Mouse (Mus musculus) hindbrain, embryonic 15.5 days (tissue): Measurements from ENCODE around the gene Ppp1r3e. TPM values are rescaled to one million over a fixed set of nuclear protein-coding genes. Genes with fewer than 3 reads are reported as not detected.

Experiments
- ATAC-seq: fragments of 200-750 bp; cut with Nextera tagmentation; 2 replicates; pipeline ENCODE4 v1.8.0; 2017; ENCODE audit warnings: low read depth, moderate number of reproducible peaks, moderate TSS enrichment; ENCODE audit not compliant: low FRiP score
- H3K27ac ChIP-seq: fragments of 300-500 bp; sonication (generic); replicated peaks from 2 replicates; pipeline ENCODE4 v1.5.1; 2015; ENCODE audit warnings: mild to moderate bottlenecking, inconsistent platforms
- H3K27me3 ChIP-seq: fragments of 300-500 bp; sonication (generic); 2 replicates; pipeline ENCODE4 v1.6.1; 2015; ENCODE audit warnings: control low read depth, inconsistent platforms
- H3K36me3 ChIP-seq: fragments of 300-500 bp; sonication (generic); 2 replicates; pipeline ENCODE4 v1.6.1; 2015; ENCODE audit warnings: control low read depth, inconsistent platforms
- H3K4me1 ChIP-seq: fragments of 300-500 bp; sonication (generic); replicated peaks from 2 replicates; pipeline ENCODE4 v1.6.1; 2015; ENCODE audit warnings: control low read depth, inconsistent platforms
- H3K4me2 ChIP-seq: fragments of 300-500 bp; sonication (generic); 2 replicates; pipeline ENCODE4 v1.6.1; 2015; ENCODE audit warnings: moderate library complexity, mild to moderate bottlenecking, inconsistent platforms
- H3K4me3 ChIP-seq: fragments of 300-500 bp; sonication (generic); 2 replicates; pipeline ENCODE4 v1.5.1; 2015; ENCODE audit warnings: mild to moderate bottlenecking, inconsistent platforms
- H3K9ac ChIP-seq: fragments of 300-500 bp; sonication (generic); 2 replicates; pipeline ENCODE4 v1.6.1; 2015; ENCODE audit warnings: inconsistent platforms
- H3K9me3 ChIP-seq: fragments of 300-500 bp; sonication (generic); 2 replicates; pipeline ENCODE4 v1.6.1; 2016; ENCODE audit warnings: control low read depth, inconsistent platforms
- WGBS: fragments of 180-500 bp; shearing (Covaris S2); methylation state at CpG from one replicate; pipeline ENCODE4 v1.1.7; 2015; 5-methylcytosine and 5-hydroxymethylcytosine counted together
- polyA plus RNA-seq: library from polyadenylated mRNA; unstranded; fragments of >200 nt; fragmentation: Nextera tagmentation; extraction: Ambion mirVana; gene quantifications from 2 replicates; pipeline ENCODE4 v1.2.1, GENCODE M21; 2015

Ppp1r3e gene
- polyA plus RNA-seq, 1 experiment from 2014 or later: 4.1 TPM

- H3K4me3 ChIP-seq: no peak overlapping the region
- no peaks in the 10 kb centered on the region for H3K9me3 ChIP-seq
- no peaks in the 10 kb centered on the region for H3K27me3 ChIP-seq
- ATAC-seq: peak; percentile 42
- 0% methylated on average over 3 of the region's 3 CpGs for WGBS
- H3K36me3 ChIP-seq: peaks cover 42% of the 10 kb centered on the region
- peak overlapping the region; percentile 49; the same call in 1 of the 2 replicates for H3K27ac ChIP-seq
- H3K9ac ChIP-seq: no peak overlapping the region
- peaks cover 13% of the 10 kb centered on the region for H3K4me1 ChIP-seq
- no peak overlapping the region for H3K4me2 ChIP-seq
Observed at GRCm38 (mm10) chr14:54900383-54900782, 23.0 kb upstream of the Ppp1r3e start.

GRCm38 (mm10) chr14:54897445-54897844 lies 20.1 kb upstream of the Ppp1r3e start:
- no peaks in the 10 kb centered on the region for H3K9me3 ChIP-seq
- WGBS: 70% methylated on average over 2 of the region's 2 CpGs
- no peak overlapping the region for H3K4me3 ChIP-seq
- no peak for ATAC-seq
- H3K9ac ChIP-seq: no peak overlapping the region
- H3K4me1 ChIP-seq: peaks cover 20% of the 10 kb centered on the region
- H3K27me3 ChIP-seq: no peaks in the 10 kb centered on the region
- H3K27ac ChIP-seq: no peak overlapping the region
- peaks cover 28% of the 10 kb centered on the region for H3K36me3 ChIP-seq
- H3K4me2 ChIP-seq: no peak overlapping the region

GRCm38 (mm10) chr14:54894296-54895151 lies 17.2 kb upstream of the Ppp1r3e start:
- peak; percentile 39 for ATAC-seq
- Histone ChIP-seq H3K4me2 (peak overlapping the region; percentile 63), H3K4me1 (peaks cover 20% of the 10 kb centered on the region), H3K36me3 (peaks cover 28% of the 10 kb centered on the region), H3K27me3 (no peaks in the 10 kb centered on the region), H3K9ac (peak overlapping the region; percentile 99), H3K9me3 (no peaks in the 10 kb centered on the region), H3K4me3 (peak overlapping the region; percentile 93), H3K27ac (peak overlapping the region; percentile 97)
- under 1% methylated on average over 54 of the region's 54 CpGs for WGBS

- Histone ChIP-seq H3K4me1 (peaks cover 20% of the 10 kb centered on the region), H3K27ac (peak overlapping the region; percentile 97), H3K9ac (peak overlapping the region; percentile 99), H3K27me3 (no peaks in the 10 kb centered on the region), H3K36me3 (peaks cover 25% of the 10 kb centered on the region), H3K9me3 (no peaks in the 10 kb centered on the region), H3K4me3 (peak overlapping the region; percentile 93), H3K4me2 (peak overlapping the region; percentile 52)
- ATAC-seq: peak; percentile 98
- under 1% methylated on average over 38 of the region's 38 CpGs for WGBS
Observed at GRCm38 (mm10) chr14:54893651-54894181, 16.4 kb upstream of the Ppp1r3e start.

DNA sequence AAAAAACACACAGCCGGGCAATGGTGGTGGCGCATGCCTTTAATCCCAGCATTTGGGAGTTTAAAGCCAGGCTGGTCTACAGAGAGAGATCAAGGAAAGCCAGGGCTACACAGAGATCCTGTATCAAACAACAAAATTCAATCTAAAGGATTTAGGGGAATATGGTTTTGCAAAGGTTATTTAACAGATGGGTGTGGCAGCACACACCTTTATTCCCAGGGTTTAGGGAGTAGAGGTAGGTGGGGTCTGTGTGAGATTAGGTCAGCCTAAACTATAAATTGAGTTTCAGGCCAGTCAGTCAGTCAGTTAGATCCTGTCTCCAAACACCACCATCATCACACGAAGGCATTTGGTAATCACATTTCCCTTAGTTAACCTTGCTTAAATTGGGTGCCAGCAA lies 14.8 kb upstream of the Ppp1r3e start, which contains the start of gene Pabpn1:
TSS of gene Pabpn1 (plus strand) at position 301 of the 400 bp plus-strand sequence.
- peaks cover 20% of the 10 kb centered on the region for H3K4me1 ChIP-seq
- peak within 1 kb of the TSS; percentile 52 for H3K4me2 ChIP-seq
- peak within 1 kb of the TSS; percentile 93 for H3K4me3 ChIP-seq
- H3K9me3 ChIP-seq: no peaks in the 10 kb centered on the region
- no peaks in the 10 kb centered on the region for H3K27me3 ChIP-seq
- 97% methylated on average over 3 of the region's 3 CpGs for WGBS
- peaks cover 18% of the 10 kb centered on the region for H3K36me3 ChIP-seq
- no peak for ATAC-seq
- peak within 1 kb of the TSS; percentile 34 for H3K9ac ChIP-seq
- H3K27ac ChIP-seq: peak within 1 kb of the TSS; percentile 89

GRCm38 (mm10) chr14:54885309-54885708 lies 8.0 kb upstream of the Ppp1r3e start:
- Histone ChIP-seq H3K36me3 (0 out of 2 replicates have a peak, but pooled peaks cover 5% of the 10 kb centered on the region), H3K27ac (no peak overlapping the region), H3K4me3 (0 out of 2 replicates have a peak overlapping the region, but pooled peaks have one; percentile 57), H3K9ac (peak overlapping the region; percentile 73), H3K9me3 (no peaks in the 10 kb centered on the region), H3K4me2 (peak overlapping the region; percentile 63; the same call in 1 of the 2 replicates), H3K4me1 (peaks cover 30% of the 10 kb centered on the region), H3K27me3 (no peaks in the 10 kb centered on the region)
- WGBS: 89% methylated on average over 11 of the region's 11 CpGs
- ATAC-seq: no peak

DNA sequence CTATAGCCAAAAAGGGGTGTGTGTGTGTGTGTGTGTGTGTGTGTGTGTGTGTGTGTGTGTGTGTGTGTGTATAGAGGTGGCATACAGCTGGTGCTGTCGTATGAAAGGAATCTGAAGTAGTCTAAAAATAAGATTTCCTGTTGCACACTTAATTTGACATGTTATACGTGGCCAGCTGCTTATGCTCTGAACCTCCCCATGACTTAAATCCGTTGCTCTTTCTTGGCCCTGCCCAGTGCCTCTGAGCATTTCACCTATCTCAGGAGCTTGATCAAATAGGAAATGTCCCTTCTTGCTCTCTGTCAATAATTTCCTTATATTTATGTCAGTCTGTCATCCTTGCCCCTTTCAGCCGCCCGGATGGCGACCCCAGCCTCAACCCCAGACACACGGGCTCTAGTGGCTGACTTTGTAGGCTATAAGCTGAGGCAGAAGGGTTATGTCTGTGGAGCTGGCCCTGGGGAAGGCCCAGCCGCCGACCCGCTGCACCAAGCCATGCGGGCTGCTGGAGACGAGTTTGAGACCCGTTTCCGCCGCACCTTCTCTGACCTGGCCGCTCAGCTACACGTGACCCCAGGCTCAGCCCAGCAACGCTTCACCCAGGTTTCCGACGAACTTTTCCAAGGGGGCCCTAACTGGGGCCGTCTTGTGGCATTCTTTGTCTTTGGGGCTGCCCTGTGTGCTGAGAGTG lies 6.8 kb upstream of the Ppp1r3e start:
- peak overlapping the region; percentile 57 for H3K4me3 ChIP-seq
- peak overlapping the region; percentile 79 for H3K27ac ChIP-seq
- peak overlapping the region; percentile 73 for H3K9ac ChIP-seq
- H3K9me3 ChIP-seq: no peaks in the 10 kb centered on the region
- H3K27me3 ChIP-seq: no peaks in the 10 kb centered on the region
- ATAC-seq: 0 out of 2 replicates have a peak, but pooled peaks have one; percentile 1
- H3K4me1 ChIP-seq: peaks cover 30% of the 10 kb centered on the region
- H3K36me3 ChIP-seq: 0 out of 2 replicates have a peak, but pooled peaks cover 5% of the 10 kb centered on the region
- H3K4me2 ChIP-seq: peak overlapping the region; percentile 63
- WGBS: 32% methylated on average over 21 of the region's 21 CpGs

GRCm38 (mm10) chr14:54883154-54884021 lies 6.0 kb upstream of the Ppp1r3e start, which contains the start of the genes Bcl2l2 and Gm20521:
Gene Bcl2l2, plus strand, starts transcription at chr14:54883377.
Gene Gm20521, plus strand, starts transcription at chr14:54883441.
- Histone ChIP-seq H3K9ac (peak within 1 kb of the TSS; percentile 73), H3K36me3 (0 out of 2 replicates have a peak, but pooled peaks cover 5% of the 10 kb centered on the region), H3K27me3 (no peaks in the 10 kb centered on the region), H3K27ac (peak within 1 kb of the TSS; percentile 79), H3K4me2 (peak within 1 kb of the TSS; percentile 63), H3K4me3 (peak within 1 kb of the TSS; percentile 57), H3K9me3 (no peaks in the 10 kb centered on the region), H3K4me1 (peaks cover 30% of the 10 kb centered on the region)
- 0% methylated on average over 27 of the region's 27 CpGs for WGBS
- ATAC-seq: peak; percentile 88

DNA sequence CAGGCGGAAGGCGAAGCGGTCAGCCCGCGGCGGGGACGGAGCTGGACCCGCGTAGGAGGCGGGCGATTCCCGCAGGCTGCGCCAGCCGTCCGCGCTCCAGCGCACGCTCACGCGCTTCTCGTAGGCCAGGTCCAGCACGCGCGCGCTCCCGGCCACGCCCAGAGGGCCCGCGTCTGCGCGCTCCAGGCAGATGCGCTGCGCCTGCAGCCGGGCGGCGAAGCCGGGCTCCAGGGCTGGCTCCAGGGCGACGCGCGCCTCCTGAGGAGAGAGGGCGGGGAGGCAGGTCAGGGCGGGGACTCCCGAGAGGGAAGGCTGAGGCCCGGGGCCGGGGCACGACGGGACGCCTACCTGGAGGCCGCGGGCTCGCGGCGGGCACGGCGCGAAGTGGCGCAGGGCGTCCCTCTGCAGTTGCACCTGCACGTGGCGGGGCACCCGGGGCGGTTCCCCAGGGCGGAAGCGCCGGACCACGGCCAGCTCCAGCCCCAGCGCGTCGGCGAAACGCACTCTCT lies 757 bp downstream of the Ppp1r3e start:
- under 1% methylated on average over 47 of the region's 72 CpGs for WGBS
- peaks cover 20% of the 10 kb centered on the region for H3K4me1 ChIP-seq
- H3K27ac ChIP-seq: peak overlapping the region; percentile 97
- no peaks in the 10 kb centered on the region for H3K9me3 ChIP-seq
- peak overlapping the region; percentile 81 for H3K4me3 ChIP-seq
- no peaks in the 10 kb centered on the region for H3K27me3 ChIP-seq
- no peaks in the 10 kb centered on the region for H3K36me3 ChIP-seq
- peak; percentile 92 for ATAC-seq
- peak overlapping the region; percentile 96 for H3K9ac ChIP-seq
- peak overlapping the region; percentile 97 for H3K4me2 ChIP-seq

- peak overlapping the region; percentile 97 for H3K4me2 ChIP-seq
- H3K9ac ChIP-seq: peak overlapping the region; percentile 96
- H3K27ac ChIP-seq: peak overlapping the region; percentile 97
- peaks cover 20% of the 10 kb centered on the region for H3K4me1 ChIP-seq
- no peaks in the 10 kb centered on the region; the same call in 1 of the 2 replicates for H3K36me3 ChIP-seq
- no peaks in the 10 kb centered on the region for H3K9me3 ChIP-seq
- peak overlapping the region; percentile 81 for H3K4me3 ChIP-seq
- peak; percentile 62 for ATAC-seq
- 3% methylated on average over 36 of the region's 36 CpGs for WGBS
- no peaks in the 10 kb centered on the region for H3K27me3 ChIP-seq
Observed at GRCm38 (mm10) chr14:54875844-54876538, 1.4 kb downstream of the Ppp1r3e start.
